Mouse (Mus musculus) midbrain, embryonic 11.5 days (tissue): Measurements from ENCODE around the gene Kcnmb2. TPM values are rescaled to one million over a fixed set of nuclear protein-coding genes. Genes with fewer than 3 reads are reported as not detected.
A peak's percentile ranks its signal among the peaks of the same experiment; 100 is the strongest.

Experiments used
- ATAC-seq: fragments of 200-750 bp; cut with Nextera tagmentation; 2 replicates; pipeline ENCODE4 v1.8.0; 2017; ENCODE audit warnings: moderate TSS enrichment, moderate library complexity; ENCODE audit not compliant: low FRiP score
- DNase-seq: peaks from one replicate; pipeline ENCODE4 v3.0.0; 2015; ENCODE audit warnings: low spot score; ENCODE audit errors: missing footprints
- H3K27ac ChIP-seq: fragments of 300-500 bp; sonication (generic); 2 replicates; pipeline ENCODE4 v1.5.1; 2014; ENCODE audit warnings: low read depth, low read length
- H3K27me3 ChIP-seq: fragments of 300-500 bp; sonication (generic); 2 replicates; pipeline ENCODE4 v1.6.1; 2014; ENCODE audit warnings: mild to moderate bottlenecking, low read length, moderate library complexity, mixed read lengths; ENCODE audit not compliant: control insufficient read depth, insufficient read depth
- H3K36me3 ChIP-seq: fragments of 300-500 bp; sonication (generic); 2 replicates; pipeline ENCODE4 v1.6.1; 2014; ENCODE audit warnings: mild to moderate bottlenecking, low read length, moderate library complexity, mixed read lengths; ENCODE audit not compliant: control insufficient read depth, insufficient read depth
- H3K4me1 ChIP-seq: fragments of 300-500 bp; sonication (generic); 2 replicates; pipeline ENCODE4 v1.6.1; 2014; ENCODE audit warnings: low read length; ENCODE audit not compliant: control insufficient read depth, insufficient read depth
- H3K4me2 ChIP-seq: fragments of 300-500 bp; sonication (generic); 2 replicates; pipeline ENCODE4 v1.6.1; 2014; ENCODE audit warnings: mild to moderate bottlenecking, moderate library complexity
- H3K4me3 ChIP-seq: fragments of 300-500 bp; sonication (generic); 2 replicates; pipeline ENCODE4 v1.5.1; 2014; ENCODE audit warnings: low read depth, low read length
- H3K9ac ChIP-seq: fragments of 300-500 bp; sonication (generic); 2 replicates; pipeline ENCODE4 v1.6.1; 2014; ENCODE audit warnings: low read length
- H3K9me3 ChIP-seq: fragments of 300-500 bp; sonication (generic); 2 replicates; pipeline ENCODE4 v1.6.1; 2016; ENCODE audit warnings: low read length; ENCODE audit not compliant: control insufficient read depth
- WGBS: fragments of 180-500 bp; shearing (Covaris S2); extraction: QIAGEN DNeasy Blood & Tissue Kit; methylation state at CpG from one replicate; pipeline ENCODE4 v1.1.7; 2014; 5-methylcytosine and 5-hydroxymethylcytosine counted together
- polyA plus RNA-seq: library from polyadenylated mRNA; unstranded; fragments of >200 nt; fragmentation: Nextera tagmentation; extraction: Ambion mirVana; gene quantifications from 2 replicates; pipeline ENCODE4 v1.2.1, GENCODE M21; 2014

The Kcnmb2 gene
- polyA plus RNA-seq, 1 experiment from 2014 or later = 2.1 TPM

DNA sequence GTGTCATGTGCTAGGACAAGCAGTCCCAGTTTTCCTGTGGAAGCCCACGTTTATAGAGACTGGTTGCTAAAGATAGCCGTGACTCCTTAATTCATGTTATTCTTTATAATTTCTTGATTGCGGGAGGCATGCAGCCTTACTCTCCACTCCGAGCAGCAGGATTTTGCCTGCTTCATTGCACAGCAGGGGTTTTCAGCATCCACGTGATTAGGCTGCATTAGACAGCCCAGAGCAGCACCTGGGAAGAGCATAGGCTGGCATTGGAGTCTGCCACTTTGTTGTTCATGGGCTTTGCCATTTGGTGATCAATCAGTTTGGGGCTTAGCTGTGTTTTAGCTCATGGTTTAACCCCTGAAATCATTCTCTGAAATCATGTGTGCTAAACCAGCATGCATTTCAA lies 80.1 kb downstream of the Kcnmb2 start:
- DNase-seq (peak; percentile 65), ATAC-seq (no peak)
- Histone ChIP-seq H3K4me2 (no peak overlapping the region), H3K36me3 (no peaks in the 10 kb centered on the region), H3K9ac (no peak overlapping the region), H3K4me1 (peaks cover 4% of the 10 kb centered on the region; the same call in 1 of the 2 replicates), H3K27me3 (no peaks in the 10 kb centered on the region), H3K9me3 (no peaks in the 10 kb centered on the region), H3K27ac (no peak overlapping the region), H3K4me3 (no peak overlapping the region)
- 53% methylated on average over 5 of the region's 5 CpGs for WGBS

DNA sequence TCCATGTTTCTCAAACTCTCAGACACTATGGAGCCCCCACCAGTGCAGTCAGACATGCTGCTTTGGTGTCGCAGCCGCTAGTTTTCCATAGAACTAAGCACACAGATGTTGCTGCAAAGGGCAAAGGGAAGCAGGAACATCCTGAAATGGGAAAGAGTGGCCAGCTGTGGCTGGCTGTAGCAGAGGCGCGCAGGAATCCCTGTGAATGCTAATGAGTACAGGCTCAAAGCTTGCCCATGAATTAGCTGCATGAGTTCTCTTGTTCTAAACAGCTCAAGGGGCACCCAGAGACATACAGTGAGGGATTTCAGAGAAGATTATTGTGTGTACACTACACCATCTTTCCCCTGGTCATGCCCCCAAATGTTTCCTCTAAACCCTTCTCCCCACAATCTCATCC lies 82.8 kb downstream of the Kcnmb2 start:
- no peak overlapping the region for H3K4me3 ChIP-seq
- no peaks in the 10 kb centered on the region for H3K9me3 ChIP-seq
- H3K4me1 ChIP-seq = peaks cover 4% of the 10 kb centered on the region; the same call in 1 of the 2 replicates
- no peak overlapping the region for H3K27ac ChIP-seq
- ATAC-seq (no peak), DNase-seq (no peak)
- H3K36me3 ChIP-seq = no peaks in the 10 kb centered on the region
- no peak overlapping the region for H3K4me2 ChIP-seq
- H3K9ac ChIP-seq = no peak overlapping the region
- H3K27me3 ChIP-seq = no peaks in the 10 kb centered on the region
- 79% methylated on average over 4 of the region's 4 CpGs for WGBS

- 82% methylated on average over 5 of the region's 5 CpGs for WGBS
- H3K27ac ChIP-seq = no peak overlapping the region
- no peak for ATAC-seq
Measured at GRCm38 (mm10) chr3:31991526-31992045, 89.3 kb downstream of the Kcnmb2 start.

GRCm38 (mm10) chr3:32011566-32011965 lies 109.3 kb downstream of the Kcnmb2 start:
- no peaks in the 10 kb centered on the region for H3K27me3 ChIP-seq
- H3K4me3 ChIP-seq = no peak overlapping the region
- DNase-seq (peak; percentile 51), ATAC-seq (no peak)
- no peak overlapping the region for H3K27ac ChIP-seq
- H3K4me1 ChIP-seq = no peaks in the 10 kb centered on the region
- H3K36me3 ChIP-seq = no peaks in the 10 kb centered on the region
- H3K9ac ChIP-seq = no peak overlapping the region
- no peak overlapping the region for H3K4me2 ChIP-seq
- H3K9me3 ChIP-seq = no peaks in the 10 kb centered on the region
- 87% methylated on average over 5 of the region's 5 CpGs for WGBS

More at GRCm38 (mm10) chr3:31991526-31992045, 89.3 kb downstream of the Kcnmb2 start:
- no peaks in the 10 kb centered on the region for H3K36me3 ChIP-seq
- H3K4me1 ChIP-seq = no peaks in the 10 kb centered on the region
- H3K9ac ChIP-seq = no peak overlapping the region
- H3K4me2 ChIP-seq = no peak overlapping the region
- DNase-seq = peak; percentile 54
- no peaks in the 10 kb centered on the region for H3K27me3 ChIP-seq
- no peaks in the 10 kb centered on the region for H3K9me3 ChIP-seq
- no peak overlapping the region for H3K4me3 ChIP-seq

GRCm38 (mm10) chr3:32012205-32012931 lies 110.1 kb downstream of the Kcnmb2 start:
- Histone ChIP-seq H3K4me3 (no peak overlapping the region), H3K9ac (no peak overlapping the region), H3K4me2 (no peak overlapping the region), H3K9me3 (no peaks in the 10 kb centered on the region), H3K27me3 (no peaks in the 10 kb centered on the region), H3K4me1 (no peaks in the 10 kb centered on the region), H3K36me3 (no peaks in the 10 kb centered on the region), H3K27ac (no peak overlapping the region)
- ATAC-seq = no peak
- peak; percentile 39 for DNase-seq
- WGBS = 88% methylated on average over 12 of the region's 12 CpGs

DNA sequence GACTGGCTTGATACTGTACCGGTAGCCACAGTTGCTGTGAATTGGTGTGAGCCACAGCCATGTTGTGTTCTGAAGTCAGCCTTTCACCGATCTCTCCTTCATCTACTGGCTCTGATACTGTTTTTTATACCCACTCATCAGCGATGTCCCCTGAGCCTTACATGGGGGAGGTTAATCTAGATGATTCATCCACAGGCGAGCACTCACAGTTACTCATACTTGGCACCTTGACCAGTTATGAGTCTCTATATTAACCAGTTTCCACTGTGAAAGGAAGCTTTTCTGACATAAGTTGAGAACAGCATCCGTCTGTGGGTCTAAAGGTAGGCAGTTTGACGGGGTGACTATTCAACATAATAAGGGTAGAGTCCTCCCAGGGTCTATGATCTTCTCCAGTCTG lies 118.7 kb downstream of the Kcnmb2 start:
- Histone ChIP-seq H3K4me1 (no peaks in the 10 kb centered on the region), H3K27ac (no peak overlapping the region), H3K9me3 (no peaks in the 10 kb centered on the region), H3K4me3 (no peak overlapping the region), H3K9ac (no peak overlapping the region), H3K27me3 (no peaks in the 10 kb centered on the region), H3K36me3 (no peaks in the 10 kb centered on the region), H3K4me2 (no peak overlapping the region)
- DNase-seq (no peak), ATAC-seq (no peak)
- 92% methylated on average over 6 of the region's 6 CpGs for WGBS

GRCm38 (mm10) chr3:32029375-32030050 lies 127.2 kb downstream of the Kcnmb2 start:
- Histone ChIP-seq H3K36me3 (no peaks in the 10 kb centered on the region), H3K4me3 (no peak overlapping the region), H3K4me2 (no peak overlapping the region), H3K27me3 (no peaks in the 10 kb centered on the region), H3K4me1 (no peaks in the 10 kb centered on the region), H3K9ac (no peak overlapping the region), H3K9me3 (no peaks in the 10 kb centered on the region), H3K27ac (no peak overlapping the region)
- DNase-seq (no peak), ATAC-seq (no peak)
- 86% methylated on average over 10 of the region's 10 CpGs for WGBS

DNA sequence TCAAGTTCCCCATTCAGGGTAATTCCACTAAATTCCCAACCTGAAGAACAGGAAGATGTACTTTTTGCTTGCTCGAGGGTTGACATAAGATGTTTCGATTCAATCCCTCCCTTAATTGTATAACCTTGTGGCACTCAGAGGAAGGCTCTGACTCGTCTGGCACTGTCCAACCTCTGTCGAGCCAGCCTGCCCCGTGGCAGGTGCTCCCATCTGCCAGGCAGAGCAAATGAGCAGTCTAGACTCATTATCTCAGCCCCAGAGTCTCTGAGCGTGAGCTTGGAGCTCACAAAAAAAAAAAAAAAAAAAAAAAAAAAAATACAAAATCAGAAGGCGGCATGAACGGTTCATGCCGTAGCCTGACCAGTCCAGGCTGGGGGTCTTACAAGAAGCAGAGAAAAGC lies 130.1 kb downstream of the Kcnmb2 start:
- ATAC-seq (no peak), DNase-seq (no peak)
- Histone ChIP-seq H3K27me3 (no peaks in the 10 kb centered on the region), H3K9me3 (no peaks in the 10 kb centered on the region), H3K4me2 (no peak overlapping the region), H3K4me1 (no peaks in the 10 kb centered on the region), H3K9ac (no peak overlapping the region), H3K36me3 (no peaks in the 10 kb centered on the region), H3K27ac (no peak overlapping the region), H3K4me3 (no peak overlapping the region)
- WGBS = 71% methylated on average over 9 of the region's 9 CpGs

GRCm38 (mm10) chr3:32043814-32044213 lies 141.5 kb downstream of the Kcnmb2 start:
- Histone ChIP-seq H3K27me3 (no peaks in the 10 kb centered on the region), H3K27ac (no peak overlapping the region), H3K4me2 (no peak overlapping the region), H3K36me3 (no peaks in the 10 kb centered on the region), H3K4me3 (no peak overlapping the region), H3K9ac (no peak overlapping the region), H3K9me3 (no peaks in the 10 kb centered on the region), H3K4me1 (no peaks in the 10 kb centered on the region; the same call in 1 of the 2 replicates)
- whole genome bisulfite sequencing = 77% methylated on average over 3 of the region's 3 CpGs
- no peak for ATAC-seq
- DNase-seq = no peak
